Mouse (Mus musculus): ENCODE measurements around the gene Gimap9.

GRCm38 (mm10) chr6:48706130-48706529 lies 30.2 kb downstream of the Gimap9 start:
- TF ChIP-seq CTCF (IDR thresholded peaks at IDR 0.05; ENCODE audit: insufficient read depth, low read depth, low read length) = no peak
- TF ChIP-seq POLR2A (IDR thresholded peaks at IDR 0.05; ENCODE audit: insufficient read depth, low read depth, low read length) = no peak
